Mouse (Mus musculus) spleen, adult 2 months (tissue): ENCODE measurements at regions not wholly inside any gene's neighbourhood (a gene's known extent, or its start where the extent isn't known, plus 50 kb on each side); places are given as distances from the start of the nearest gene placed in this dataset.

Source experiments
- CTCF ChIP-seq: fragments of 200-500 bp; IDR thresholded peaks from 2 replicates; pipeline ENCODE4 v1.5.1; 2011; ENCODE audit warnings: mild to moderate bottlenecking, inconsistent platforms; ENCODE audit not compliant: insufficient read depth, insufficient read length, insufficient replicate concordance; ENCODE audit errors: extremely low read depth
- POLR2A ChIP-seq: fragments of 200-500 bp; IDR thresholded peaks from 2 replicates; pipeline ENCODE4 v1.6.1; 2011; ENCODE audit warnings: low read depth, low read length, inconsistent platforms

- no peak for TF ChIP-seq CTCF
- no peak for TF ChIP-seq POLR2A
Observed at GRCm38 (mm10) chr5:119777836-119778235, 54.6 kb upstream of the Tbx5 start.
